Mouse (Mus musculus) embryo, embryonic 11 days (tissue): ENCODE results near the gene Arhgef40.

Experiments used
- DNase-seq: peaks from one replicate; pipeline ENCODE4 v3.0.0-alpha.2; 2015

Gene Arhgef40

DNA sequence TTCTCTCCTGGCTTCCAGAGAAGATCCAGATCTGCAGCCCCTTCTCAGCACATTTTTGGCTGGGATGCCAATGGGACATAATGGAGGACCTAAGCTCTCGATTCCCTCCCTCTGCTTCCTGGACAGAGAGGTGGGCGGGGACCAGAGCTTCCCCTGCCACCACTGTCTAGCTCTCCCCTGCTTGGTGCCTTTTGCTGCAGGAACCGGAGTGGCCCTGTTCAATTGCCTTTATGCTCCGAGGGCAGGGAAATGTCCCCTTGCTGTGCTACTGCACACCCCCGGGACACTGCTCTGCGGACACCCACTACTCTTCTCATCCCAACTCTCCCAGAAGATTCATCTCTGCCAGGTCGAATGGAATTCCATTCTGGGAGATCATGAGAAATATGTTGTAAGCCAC, 20.6 kb downstream of the Arhgef40 start:
- DNase-seq = no peak

DNA sequence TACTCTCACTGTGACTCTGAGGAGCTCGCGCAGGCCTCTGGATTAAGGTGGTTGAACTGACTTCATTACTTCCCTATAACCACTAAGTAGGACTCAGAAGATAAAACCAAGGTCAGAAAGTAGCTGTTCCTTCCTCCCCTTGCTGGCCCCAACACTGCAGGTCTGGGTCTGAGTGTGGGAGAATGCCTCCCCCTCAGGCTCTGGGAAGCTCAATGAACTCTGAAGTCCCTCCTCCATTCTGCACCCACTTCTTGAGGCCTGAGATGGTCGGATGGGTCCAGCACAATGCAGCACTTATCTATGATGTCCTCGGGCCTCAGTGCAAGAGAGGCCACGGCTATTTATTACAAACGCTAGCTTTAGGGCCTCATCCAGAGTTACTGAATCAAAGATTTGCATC, 21.1 kb downstream of the Arhgef40 start:
- DNase-seq = no peak

DNA sequence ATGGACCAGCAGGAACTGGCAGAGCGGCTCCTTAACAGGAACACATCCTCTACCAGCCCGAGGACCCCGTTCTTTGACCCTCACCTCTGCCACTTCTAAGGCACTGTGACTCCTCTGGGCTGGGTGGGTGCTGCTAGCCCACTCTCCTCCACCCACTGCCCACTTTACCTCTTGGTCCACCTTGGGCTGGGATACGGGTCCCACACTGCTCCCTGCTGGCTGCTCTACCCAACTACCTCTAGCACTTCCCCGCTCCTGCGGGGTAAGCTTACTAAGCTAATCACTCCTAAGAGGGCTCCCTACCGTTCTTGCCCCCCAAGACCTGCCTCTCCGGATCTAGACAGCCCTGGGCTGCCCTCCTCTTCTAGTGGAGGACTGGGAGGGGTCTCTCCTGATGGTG, 21.7 kb downstream of the Arhgef40 start:
- no peak for DNase-seq

DNA sequence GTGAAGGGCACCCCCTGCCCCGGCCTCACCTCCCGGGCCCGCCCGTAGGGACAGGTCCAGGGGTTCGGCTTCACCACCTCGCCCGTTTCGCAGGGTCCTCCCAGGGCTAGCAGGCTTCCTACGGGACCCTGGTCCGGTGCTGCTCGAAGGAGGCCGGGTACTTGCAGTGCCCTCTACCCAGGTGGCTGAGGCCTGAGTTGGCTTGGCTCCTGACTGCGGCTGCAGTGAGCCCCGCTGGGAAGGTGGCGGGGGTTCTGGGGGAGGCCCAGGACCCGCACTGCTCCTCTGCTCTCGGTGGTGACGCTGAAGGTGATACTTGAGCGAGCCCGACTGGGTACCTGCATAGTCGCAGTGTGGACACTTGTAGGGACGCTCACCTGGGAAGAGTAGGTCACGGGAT, 22.3 kb downstream of the Arhgef40 start:
- no peak for DNase-seq

DNA sequence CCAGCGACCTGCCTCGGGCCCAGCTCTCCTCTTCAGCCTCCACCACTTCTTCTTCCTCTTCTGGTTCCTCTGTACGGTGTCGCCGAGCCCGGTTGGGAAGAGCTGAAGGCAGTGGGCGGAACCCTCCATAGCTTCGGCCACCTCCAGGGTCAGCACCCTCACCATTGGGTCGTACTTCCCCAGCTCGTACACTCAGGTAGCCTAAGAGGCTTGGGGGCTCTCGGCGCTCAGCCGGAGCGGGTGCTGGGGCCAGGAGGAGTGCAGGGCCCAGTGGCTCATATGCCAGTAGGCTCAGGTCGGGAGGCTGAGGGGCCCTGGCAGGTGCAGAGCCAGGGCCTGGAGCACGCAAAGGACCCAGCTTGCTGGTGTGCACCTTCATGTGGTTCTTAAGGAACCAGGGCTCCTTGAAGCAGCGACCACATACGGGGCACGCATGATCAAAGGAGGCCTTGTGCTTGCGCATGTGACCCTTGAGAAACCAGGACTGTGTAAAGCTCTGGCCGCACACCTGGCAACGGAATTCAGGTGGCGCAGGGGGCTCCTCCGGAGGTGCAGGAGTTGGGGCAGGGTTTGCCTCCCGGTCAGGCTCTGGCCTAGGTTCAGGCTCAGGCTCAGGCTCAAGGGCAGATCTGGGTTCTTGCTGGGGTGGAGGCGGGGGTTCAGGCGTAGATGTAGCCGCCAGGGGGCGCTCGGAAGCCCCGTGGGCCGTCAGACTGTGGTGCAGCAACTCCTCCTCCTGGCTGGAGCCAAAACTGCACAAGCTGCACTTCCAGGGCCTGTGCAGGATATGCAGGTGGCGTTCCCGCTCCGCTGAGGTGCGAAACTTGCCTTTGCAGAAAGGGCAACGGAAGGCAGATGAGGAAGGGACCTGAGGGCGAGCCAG, 24.0 kb downstream of the Arhgef40 start:
- DNase-seq = peak; percentile 92

DNA sequence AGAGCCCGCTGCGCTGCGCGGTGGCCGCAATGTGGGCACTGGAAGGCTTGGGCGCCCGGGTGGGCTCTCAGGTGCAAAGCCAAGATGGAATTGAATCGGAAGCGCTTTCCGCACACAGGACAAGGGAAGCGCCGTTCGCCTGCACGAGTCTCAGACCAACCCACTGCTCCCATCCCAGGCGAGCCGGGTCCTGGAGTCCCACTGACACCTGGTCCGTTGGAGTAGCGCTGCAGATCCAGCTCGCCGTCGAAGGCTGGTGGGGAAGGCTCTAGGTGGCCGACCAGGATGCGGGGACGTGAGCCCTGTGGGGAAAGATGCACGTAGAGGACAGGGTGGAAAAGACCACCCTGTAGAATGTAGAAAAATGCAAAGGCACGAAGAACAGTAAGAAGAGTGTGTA, 24.8 kb downstream of the Arhgef40 start:
- DNase-seq = no peak

DNA sequence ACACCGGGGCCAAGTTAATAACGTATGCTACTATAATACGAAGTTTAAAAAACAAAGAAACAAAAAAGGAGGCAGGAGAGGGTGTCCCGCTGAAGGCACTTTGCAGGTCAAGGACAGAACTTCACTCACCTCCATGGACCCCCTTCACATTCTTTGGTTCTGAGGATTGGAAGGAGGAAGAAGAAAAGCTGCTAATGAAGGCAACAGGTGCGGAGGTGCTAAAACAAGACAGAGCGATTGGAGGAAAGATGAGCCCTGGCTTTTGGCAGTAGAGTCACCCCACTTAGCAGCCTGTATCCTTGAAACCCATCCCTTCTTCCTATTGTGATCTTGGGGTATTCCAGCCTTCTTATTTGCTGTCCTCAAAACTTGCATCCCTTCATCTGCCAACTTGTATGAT, 25.3 kb downstream of the Arhgef40 start:
- no peak for DNase-seq

DNA sequence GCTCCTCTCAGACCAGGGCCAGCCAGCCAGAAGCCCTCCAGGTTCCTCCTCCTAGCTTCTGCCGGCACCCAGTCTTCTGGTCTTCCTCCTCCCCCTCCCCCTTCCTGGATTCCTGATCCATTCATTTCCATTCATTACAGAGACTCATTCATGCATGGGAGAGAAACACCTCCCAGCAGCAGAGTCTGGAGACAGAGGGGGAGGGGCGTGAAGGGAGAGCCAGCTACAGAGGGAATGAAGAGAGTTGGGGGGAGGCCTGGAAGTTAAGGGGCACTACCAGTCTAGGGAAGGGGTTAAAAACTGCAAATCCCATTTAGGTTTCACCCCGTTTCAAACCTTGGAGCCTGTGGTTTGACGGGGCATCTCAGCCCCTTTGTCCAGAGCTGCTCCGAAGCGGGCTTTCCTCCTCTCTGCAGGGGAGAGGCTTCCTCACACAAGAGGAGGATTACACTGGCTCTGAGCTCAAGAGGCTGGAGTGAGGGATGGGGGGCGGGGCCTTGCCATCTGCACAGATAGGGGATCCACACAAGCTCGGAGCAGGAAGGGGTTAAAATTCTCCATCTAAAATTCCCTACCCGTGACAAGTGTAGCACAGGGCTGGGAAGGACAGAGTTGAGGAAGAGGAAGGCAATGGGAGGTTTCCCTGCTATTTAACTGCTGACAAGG, 26.1 kb downstream of the Arhgef40 start:
- peak; percentile 93 for DNase-seq

DNA sequence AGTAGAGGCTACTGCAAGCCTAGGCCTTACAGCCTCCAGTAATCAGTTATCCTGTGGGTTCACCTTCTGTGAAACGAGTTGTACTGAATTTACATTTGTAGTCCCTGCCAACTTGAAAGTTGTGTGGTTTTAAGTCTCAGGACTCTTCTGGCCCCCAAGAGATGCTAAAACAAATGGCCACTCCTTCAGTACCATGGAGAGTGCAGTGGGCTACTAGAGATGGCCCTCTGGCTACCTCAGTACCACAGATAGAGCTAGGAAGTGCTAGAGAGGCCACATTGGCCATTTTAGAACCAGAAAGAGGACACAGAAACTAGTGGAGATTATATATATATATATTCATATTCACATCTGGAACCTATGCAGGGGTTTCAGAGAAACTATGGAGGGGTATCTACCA, 27.2 kb downstream of the Arhgef40 start:
- DNase-seq = no peak

DNA sequence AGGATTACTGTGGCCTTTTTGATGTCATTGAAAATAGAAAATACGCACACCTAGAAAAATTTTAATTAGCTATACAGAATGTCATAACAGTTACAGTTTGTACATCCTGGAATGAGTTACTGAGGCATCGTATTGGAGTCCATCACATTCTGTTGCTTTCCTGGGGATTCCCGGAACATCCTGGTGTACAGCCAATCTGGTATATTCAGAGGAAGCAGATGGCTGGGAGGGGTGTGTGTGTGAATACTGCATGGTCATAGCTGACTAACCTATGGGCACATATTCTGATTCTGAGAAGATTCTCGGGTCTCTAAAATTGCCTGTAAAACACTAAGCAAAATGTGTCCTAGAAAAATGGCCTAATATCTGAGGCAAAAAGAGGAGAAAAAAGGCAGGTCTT, 27.6 kb downstream of the Arhgef40 start:
- DNase-seq = no peak

DNA sequence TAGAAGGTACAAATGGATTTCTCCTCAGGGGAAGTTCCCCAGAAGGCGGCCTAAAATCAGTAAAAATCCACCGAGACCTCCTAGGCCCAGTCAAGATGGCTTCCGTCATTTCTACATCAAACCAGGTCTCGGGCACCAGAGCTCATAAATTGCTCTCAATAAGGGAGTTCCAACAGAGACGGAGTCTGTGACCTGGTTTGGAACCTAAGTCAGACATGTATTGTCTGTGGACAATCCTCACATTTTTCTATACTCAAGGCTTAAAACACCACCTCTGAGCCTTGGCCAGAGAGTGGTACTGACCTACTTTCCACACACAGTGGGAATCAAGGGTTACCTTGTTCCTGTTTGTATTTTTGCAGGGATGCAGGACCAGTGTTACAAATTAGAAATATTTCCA, 28.0 kb downstream of the Arhgef40 start:
- DNase-seq = no peak

DNA sequence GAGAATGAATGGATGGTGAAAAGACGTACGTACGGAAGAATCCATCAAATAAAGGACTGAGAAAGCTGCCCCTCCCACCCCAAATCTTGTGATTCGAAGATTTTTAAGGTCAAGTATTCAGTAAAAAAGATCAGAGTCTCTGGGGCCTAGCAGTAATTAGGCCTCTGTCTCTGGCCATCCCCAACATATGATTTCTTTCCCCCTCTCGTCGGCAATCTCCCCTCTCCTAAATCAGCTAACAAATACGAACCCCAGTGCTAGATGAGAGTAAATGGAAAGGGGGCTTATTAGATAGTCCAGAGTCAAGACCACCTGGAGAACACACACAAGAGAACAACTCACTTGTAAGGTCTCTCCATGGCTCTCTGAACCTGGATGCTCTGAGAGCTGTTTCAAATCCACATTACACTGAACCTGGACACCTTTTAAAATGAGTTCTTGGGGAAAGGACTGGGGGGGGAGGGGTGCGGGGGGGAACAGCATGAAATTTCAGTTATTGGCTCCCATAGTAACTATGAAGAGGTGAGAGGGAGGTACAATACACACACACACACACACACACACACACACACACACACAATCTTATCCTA, 28.6 kb downstream of the Arhgef40 start:
- DNase-seq = no peak

DNA sequence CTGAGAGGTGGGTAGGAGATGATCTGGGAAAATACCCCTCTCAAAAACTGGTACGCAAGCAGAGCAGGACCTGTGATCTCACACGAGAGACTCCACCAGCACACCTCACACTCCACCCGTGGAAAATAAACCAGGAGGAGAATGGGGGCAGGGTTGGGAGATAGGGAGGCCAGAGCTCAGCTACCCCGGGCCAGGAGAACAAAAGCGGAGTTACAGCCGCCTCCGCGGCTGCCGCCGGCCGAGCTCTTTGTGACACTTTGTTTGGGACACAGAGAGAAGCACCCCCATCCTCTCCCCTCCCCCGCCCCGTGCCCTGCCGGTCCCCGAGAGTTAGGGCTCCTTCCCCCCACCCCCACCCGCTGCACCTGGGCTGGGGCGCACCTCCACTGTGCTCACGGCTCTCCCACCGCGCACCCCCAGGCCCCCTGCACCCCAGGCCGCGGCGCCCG, 29.3 kb downstream of the Arhgef40 start:
- DNase-seq = peak; percentile 75

DNA sequence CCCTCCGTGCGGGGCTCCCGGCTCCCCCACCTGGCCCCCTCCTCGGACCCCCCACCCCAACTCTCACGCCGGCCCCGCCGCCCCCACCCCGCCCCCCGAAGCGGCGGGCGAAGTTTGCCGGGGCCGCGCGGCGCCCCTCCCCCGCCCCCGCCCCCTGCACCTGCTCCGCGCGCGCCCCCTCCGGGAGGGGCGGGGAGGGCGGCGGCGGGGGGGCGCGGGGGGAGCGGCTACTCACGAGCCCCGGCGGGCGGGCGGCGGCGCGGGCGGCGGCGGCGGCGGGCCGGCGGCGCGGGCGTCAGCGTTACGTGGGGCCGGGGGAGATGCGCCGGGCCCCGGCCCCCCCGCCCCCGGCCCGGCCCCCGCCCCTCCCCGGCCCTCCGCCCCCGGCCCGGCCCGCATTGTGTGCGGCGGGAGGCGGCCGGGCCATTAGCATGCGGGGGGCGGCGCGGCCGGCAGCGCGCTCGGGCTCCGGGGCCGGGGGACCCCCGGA, 29.8 kb downstream of the Arhgef40 start:
- peak; percentile 86 for DNase-seq

DNA sequence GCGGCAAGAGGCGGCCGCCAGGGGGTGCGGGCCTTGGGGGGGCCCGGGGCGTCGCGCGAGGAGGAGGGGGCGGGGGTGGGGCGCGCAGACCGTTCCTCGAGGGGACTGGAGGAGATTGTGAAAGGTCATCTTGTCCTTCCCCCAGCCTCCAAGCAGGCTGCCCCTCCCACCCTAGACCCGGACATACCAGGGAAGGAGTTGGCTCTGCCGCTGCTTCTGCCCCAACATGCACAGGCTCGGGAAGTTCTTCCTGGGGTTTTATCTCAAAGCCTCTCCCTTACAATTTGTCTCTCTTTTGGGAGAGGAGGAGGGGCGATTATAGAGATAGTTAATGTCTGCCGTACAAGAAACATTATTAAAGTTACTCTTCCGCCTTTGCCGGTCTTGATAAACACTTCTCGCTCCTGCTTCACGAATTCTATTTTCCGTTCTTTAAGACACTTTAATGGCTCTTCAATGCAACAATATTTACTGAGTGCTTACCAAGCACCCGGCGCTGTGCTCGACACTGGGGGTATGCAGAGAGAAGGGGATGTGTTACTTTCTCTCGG, 30.3 kb downstream of the Arhgef40 start:
- no peak for DNase-seq

DNA sequence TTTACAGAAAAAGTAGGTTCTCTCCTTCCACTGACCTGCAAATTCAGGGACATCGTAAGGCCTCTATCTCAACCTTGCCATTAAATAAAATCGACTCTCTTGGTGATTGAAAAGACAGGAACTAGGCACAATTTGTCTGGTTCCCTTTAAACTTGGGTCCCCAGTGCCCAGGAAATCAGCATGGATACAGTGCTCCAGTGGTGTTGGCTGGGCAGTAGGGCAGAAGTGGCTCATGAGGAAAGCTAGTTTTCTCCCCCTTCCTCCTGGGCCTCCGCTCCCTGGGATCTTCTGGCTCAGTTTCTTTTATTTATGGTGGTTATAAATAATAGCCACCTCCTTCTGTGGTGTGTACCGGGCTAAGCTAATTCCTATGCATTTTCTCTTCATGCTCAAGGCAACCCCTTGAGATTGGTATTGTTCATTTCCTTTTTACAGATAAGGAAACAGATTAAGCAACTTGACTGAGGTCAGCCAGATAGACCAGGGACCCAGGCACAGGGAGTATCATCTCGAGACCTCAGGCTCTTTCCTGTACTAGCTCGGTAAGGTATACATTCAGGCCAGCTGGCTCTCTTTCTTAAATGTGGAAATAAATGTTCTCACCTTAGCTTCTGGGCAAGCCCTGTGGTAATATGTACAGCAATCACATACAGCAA, 31.1 kb downstream of the Arhgef40 start, which contains the start of gene Tmem253:
Tmem253 (plus strand) TSS at position 214 of the 656 bp plus-strand sequence.
- DNase-seq = no peak

DNA sequence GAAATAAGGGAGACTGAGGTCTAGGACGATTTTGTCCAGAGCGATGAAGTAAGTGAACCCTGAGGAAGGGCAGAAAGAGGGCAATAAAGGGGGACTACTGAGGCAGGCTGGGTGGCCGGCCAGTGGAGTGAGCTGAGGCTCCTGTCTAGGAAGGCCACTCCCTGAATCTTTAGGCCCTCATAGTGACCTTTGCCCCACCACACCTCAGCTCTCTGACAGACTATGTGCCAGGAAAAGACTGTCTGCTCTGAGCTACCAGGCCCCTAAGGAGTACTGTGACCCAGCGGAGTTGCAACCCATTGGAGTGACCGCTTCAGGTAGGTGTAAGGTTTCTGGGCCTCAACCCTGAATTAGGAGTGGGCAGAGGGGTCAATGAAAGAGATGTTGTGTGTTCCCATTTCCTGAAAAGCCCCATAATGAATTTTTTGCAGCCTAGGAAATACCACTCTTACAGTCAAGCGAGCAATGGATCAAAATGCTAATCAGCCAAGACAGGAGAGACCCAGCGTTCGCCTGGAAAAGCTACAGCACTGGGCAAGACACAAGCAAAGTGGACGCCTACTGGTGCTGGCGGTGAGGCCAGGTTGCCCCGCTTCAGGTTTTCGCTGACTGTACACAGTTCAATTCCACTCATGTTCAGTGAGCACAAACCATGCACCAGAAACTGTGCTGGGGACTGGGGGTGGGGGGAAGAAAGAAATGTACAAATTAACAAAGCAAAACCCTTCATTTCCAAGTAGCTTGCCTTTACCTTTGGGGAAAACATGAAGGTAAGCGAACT, 32.3 kb downstream of the Arhgef40 start:
- DNase-seq = no peak

DNA sequence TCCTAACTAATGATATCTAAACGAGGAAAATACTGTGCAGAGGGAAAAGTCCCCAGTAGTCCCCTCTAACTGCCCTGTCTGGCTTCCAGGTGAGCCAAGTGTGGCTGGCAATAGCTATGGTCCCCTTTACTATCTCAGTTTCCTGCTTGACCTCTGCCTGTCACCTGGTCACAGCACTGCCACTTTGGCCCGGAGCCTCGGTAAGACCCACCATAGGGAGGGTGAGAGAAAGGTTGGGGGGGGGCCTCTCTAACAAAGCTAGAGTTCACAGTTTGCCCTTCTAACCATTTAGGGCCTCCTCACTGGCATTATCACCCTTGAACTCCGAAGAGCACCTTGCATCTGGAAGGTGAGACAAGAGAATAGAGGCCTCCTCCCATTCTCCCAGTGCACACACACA, 33.1 kb downstream of the Arhgef40 start:
- DNase-seq = no peak

DNA sequence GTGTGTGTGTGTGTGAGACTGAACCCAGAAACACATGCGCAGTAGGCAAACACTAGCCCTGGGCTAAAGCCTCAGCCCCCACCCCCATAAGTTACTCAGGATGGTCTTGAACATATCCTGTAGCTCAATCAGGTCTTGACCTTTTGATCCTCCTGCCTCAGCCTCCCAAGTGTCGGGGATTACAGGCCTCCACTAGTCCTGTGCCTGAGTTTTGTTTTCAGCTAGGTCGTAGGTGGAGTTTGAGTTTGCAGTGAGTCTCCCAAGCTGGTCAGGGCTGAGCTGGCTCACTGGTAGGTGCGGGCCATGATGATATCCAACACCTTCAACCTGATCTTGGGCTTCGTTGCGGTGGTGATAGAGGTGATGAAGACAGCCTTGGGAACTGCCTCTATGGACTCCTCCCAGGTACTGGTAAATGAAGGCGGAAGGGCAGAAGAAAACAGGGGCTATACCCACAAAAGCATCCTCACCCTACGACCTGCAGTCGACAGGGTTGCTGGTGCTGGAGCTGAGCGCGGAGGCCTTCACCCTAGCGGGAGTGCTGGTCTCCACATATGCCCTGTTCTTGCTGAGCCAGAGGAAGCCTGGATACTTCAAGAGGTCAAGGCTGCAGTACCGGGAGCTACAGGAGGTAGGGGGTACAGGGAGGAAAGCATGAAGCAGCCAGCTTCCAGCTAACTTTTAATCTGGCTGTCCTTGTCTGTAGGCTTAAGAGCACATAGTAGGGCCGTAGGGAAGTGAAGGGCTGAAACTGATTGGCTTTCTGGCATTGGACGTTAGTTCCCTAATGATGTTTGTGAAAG, 33.9 kb downstream of the Arhgef40 start:
- DNase-seq = no peak

DNA sequence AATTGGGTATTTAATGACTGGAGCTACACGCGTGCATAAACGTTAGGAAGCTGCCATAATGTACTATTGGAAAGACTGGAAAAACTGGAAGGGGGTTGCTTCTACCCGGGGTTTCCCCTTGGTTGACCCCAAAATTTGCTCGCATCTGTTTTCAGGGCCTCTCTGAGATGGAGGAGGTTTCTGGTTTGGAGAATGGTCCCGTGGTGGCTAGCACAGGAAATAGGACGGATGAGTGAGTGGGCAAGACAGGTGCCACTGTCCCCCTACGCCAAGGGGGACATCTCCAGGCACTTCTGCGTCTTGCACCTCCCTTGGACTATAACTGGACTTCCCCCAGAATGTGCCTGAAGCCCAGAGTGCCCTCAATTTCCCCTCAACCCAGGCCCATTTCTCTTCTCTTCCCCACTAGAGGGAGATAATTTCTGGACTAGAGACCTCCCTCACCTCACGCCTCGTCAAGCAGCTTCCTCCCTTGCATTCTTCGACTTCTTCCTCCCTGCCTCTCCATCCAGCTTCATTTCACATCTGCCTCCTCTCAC, 34.6 kb downstream of the Arhgef40 start:
- no peak for DNase-seq
